ENCODE assay signal across 8 mouse cellular contexts in the genomic region with DNA sequence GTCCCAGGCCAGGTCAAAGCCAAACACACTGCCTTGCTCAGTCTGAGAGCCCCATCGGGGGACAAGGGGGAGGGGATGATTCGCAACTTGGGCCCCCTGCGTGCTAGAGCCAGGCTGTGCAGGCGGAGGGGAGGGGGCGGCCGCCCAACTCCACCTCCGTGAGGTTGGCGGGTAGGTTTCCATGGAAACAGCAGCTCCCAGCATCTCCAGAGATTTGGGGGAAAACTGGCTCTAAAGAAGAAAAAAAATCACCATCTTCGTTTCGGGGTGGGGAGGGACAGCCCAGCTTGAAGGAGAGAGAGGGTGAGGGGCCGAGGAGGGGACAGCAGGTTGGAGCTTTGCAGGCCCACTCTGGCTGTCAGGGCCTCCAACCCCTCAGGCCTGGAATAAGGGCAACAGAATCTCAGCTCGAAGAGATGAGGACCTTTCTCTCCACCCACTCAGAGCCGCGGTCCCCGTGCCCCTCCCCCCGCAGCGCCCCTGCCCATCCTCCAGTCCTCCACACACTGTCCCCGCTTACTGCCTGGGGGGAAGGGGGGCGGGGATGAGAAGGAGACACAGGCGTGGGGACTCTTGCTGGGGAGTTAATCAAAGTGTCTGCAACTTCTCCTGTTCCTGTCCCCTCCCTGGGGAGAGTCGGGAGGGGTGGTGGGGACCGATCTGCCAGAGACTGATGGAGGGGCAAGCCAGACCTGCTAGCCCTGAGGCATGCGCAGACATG.
DNase-seq lines count a peak whose midpoint lies in the region; ATAC-seq and TF ChIP-seq lines count a peak whose summit lies in the region.

No protein-coding gene starts in this region.

- no peak overlapping the region for H3K9ac ChIP-seq in intestine, embryonic 14.5 days (ENCODE audit: low read length)
- no peak overlapping the region for H3K9ac ChIP-seq in intestine, postnatal 0 days (ENCODE audit: low read depth, low read length)
- H3K9ac ChIP-seq in intestine, embryonic 15.5 days: peak overlapping the region; percentile 20; the same call in 1 of the 2 replicates
- H3K9ac ChIP-seq in neural tube, embryonic 13.5 days: peak overlapping the region; percentile 68

- peaks cover 10% of the 10 kb centered on the region for H3K27me3 ChIP-seq in intestine, embryonic 14.5 days (replicated peaks; ENCODE audit: control insufficient read depth, insufficient read depth, low read length)
- H3K27me3 ChIP-seq in intestine, postnatal 0 days (replicated peaks; ENCODE audit: control insufficient read depth, insufficient read depth, low read length): peaks cover 10% of the 10 kb centered on the region; the same call in 1 of the 2 replicates
- H3K27me3 ChIP-seq in intestine, embryonic 15.5 days (replicated peaks): peaks cover 16% of the 10 kb centered on the region
- no peaks in the 10 kb centered on the region for H3K27me3 ChIP-seq in neural tube, embryonic 13.5 days

- TF ChIP-seq CTCF in intestine, postnatal 0 days (IDR thresholded peaks at IDR 0.05; ENCODE audit: low read depth): no peak

- H3K4me2 ChIP-seq in intestine, embryonic 14.5 days (ENCODE audit: low read length): peak overlapping the region; percentile 45
- H3K4me2 ChIP-seq in intestine, postnatal 0 days (replicated peaks; ENCODE audit: low read depth): no peak overlapping the region
- H3K4me2 ChIP-seq in intestine, embryonic 15.5 days (replicated peaks): peak overlapping the region; percentile 50
- peak overlapping the region; percentile 57 for H3K4me2 ChIP-seq in neural tube, embryonic 13.5 days

- H3K4me3 ChIP-seq in intestine, embryonic 14.5 days (ENCODE audit: low read depth, low read length): peak overlapping the region; percentile 12; the same call in 1 of the 2 replicates
- H3K4me3 ChIP-seq in intestine, postnatal 0 days (ENCODE audit: low read depth, low read length): no peak overlapping the region
- H3K4me3 ChIP-seq in intestine, embryonic 15.5 days (replicated peaks): peak overlapping the region; percentile 15; the same call in 1 of the 2 replicates
- peak overlapping the region; percentile 26 for H3K4me3 ChIP-seq in neural tube, embryonic 13.5 days

- no peak overlapping the region for H3K27ac ChIP-seq in intestine, embryonic 14.5 days (ENCODE audit: low read depth)
- no peak overlapping the region for H3K27ac ChIP-seq in intestine, postnatal 0 days (ENCODE audit: low read depth, low read length)
- H3K27ac ChIP-seq in intestine, embryonic 15.5 days: no peak overlapping the region
- H3K27ac ChIP-seq in neural tube, embryonic 13.5 days (replicated peaks): peak overlapping the region; percentile 89

- no peak for ATAC-seq in intestine, embryonic 14.5 days (replicated peaks; ENCODE audit: low FRiP score, low TSS enrichment, low read depth)
- ATAC-seq in intestine, postnatal 0 days: no peak
- ATAC-seq in intestine, embryonic 15.5 days: peak; percentile 17; the same call in 1 of the 2 replicates
- ATAC-seq in neural tube, embryonic 13.5 days (ENCODE audit: low read depth): peak; percentile 79

- peaks cover 10% of the 10 kb centered on the region for H3K4me1 ChIP-seq in intestine, embryonic 14.5 days (replicated peaks; ENCODE audit: control insufficient read depth, insufficient read depth, low read length)
- H3K4me1 ChIP-seq in intestine, postnatal 0 days (replicated peaks; ENCODE audit: control insufficient read depth, insufficient read depth, low read length): no peaks in the 10 kb centered on the region
- H3K4me1 ChIP-seq in intestine, embryonic 15.5 days (replicated peaks): peaks cover 7% of the 10 kb centered on the region
- H3K4me1 ChIP-seq in neural tube, embryonic 13.5 days (replicated peaks): peaks cover 45% of the 10 kb centered on the region

- H3K9me3 ChIP-seq in intestine, embryonic 14.5 days (ENCODE audit: control insufficient read depth, low read length): no peaks in the 10 kb centered on the region
- H3K9me3 ChIP-seq in intestine, postnatal 0 days (ENCODE audit: control insufficient read depth): no peaks in the 10 kb centered on the region
- H3K9me3 ChIP-seq in intestine, embryonic 15.5 days: no peaks in the 10 kb centered on the region
- no peaks in the 10 kb centered on the region for H3K9me3 ChIP-seq in neural tube, embryonic 13.5 days

- H3K36me3 ChIP-seq in intestine, embryonic 14.5 days (ENCODE audit: control insufficient read depth, insufficient read depth, low read length): no peaks in the 10 kb centered on the region
- no peaks in the 10 kb centered on the region for H3K36me3 ChIP-seq in intestine, postnatal 0 days (ENCODE audit: control insufficient read depth, insufficient read depth)
- H3K36me3 ChIP-seq in intestine, embryonic 15.5 days: no peaks in the 10 kb centered on the region
- no peaks in the 10 kb centered on the region for H3K36me3 ChIP-seq in neural tube, embryonic 13.5 days

- peak; percentile 63 for DNase-seq in intestine, embryonic 14.5 days (ENCODE audit: low spot score)
- peak; percentile 54 for DNase-seq in embryo, embryonic 10 days (ENCODE audit: low spot score)
- no peak for DNase-seq in thymus, postnatal 10 days (ENCODE audit: low spot score in 2 of 2)
- DNase-seq in thymus, adult 18-20 months: no peak
- DNase-seq in cerebellum, adult 9-11 months: no peak

- WGBS in intestine, embryonic 14.5 days: 4% methylated on average over 23 of the region's 23 CpGs
- 17% methylated on average over 22 of the region's 23 CpGs for WGBS in intestine, postnatal 0 days
- WGBS in intestine, embryonic 15.5 days: 8% methylated on average over 22 of the region's 23 CpGs
- whole genome bisulfite sequencing in neural tube, embryonic 13.5 days: 1% methylated on average over 23 of the region's 23 CpGs

Comparison
In these comparisons a context has a peak if more than half of its experiments do, and no peak if none do; other contexts are left out.
1. ATAC-seq: peak in intestine, embryonic 15.5 days (single experiment) and neural tube, embryonic 13.5 days (single experiment); none in intestine, embryonic 14.5 days (single experiment) and intestine, postnatal 0 days (single experiment).
2. H3K9ac ChIP-seq: peak in intestine, embryonic 15.5 days (single experiment) and neural tube, embryonic 13.5 days (single experiment); none in intestine, embryonic 14.5 days (single experiment) and intestine, postnatal 0 days (single experiment).
3. DNase-seq: peak in intestine, embryonic 14.5 days (single experiment) and embryo, embryonic 10 days (single experiment); none in thymus, postnatal 10 days (0 of 2), thymus, adult 18-20 months (0 of 2) and cerebellum, adult 9-11 months (single experiment).